Mouse (Mus musculus) cerebellum, postnatal 14 days (tissue): ENCODE data around the gene F2r.

ENCODE experiments used
- DNase-seq, 2 experiments: peaks; one replicate each; pipeline ENCODE4 v3.0.0; 2021; ENCODE audit warnings: mixed read lengths in 2 of 2

F2r gene

DNA sequence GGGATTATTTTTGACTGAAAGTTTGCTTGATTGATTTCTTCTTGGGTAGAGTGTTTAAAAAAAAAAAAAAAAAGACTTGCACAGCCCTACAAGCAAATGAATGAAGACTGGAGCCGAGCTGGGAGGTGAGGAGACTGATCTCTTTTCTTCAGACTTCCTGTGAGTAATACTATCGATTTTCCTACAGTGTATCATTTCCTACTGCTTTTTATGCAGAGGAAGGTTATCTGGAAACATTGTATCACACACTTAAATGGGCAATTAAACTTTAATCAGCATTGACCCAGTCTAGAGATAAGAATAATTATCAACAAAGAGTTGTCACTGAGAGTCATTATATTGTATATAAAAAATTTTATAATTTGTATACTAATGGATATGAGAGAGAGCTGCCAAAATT is 12.5 kb upstream of the F2r start:
- no peak for DNase-seq

DNA sequence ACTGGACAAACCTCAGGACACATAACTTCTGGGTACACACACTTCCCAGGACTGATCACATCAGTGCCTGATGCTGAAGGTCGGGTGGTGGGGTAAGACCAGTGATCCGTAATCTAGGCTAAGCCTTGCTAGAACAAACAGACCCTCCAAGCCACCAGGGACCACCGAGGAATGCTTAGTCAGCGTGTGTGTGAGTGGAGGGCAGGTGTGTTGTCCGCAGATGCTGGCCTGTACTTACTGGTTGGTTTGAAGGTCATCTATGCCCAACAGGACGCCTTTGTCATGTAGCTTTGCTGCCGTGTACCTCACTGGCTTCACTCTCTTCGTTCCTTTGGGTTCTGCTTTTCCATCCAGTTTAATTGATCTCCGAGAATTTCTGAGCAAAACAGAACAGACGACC is 11.5 kb upstream of the F2r start:
- DNase-seq = no peak

DNA sequence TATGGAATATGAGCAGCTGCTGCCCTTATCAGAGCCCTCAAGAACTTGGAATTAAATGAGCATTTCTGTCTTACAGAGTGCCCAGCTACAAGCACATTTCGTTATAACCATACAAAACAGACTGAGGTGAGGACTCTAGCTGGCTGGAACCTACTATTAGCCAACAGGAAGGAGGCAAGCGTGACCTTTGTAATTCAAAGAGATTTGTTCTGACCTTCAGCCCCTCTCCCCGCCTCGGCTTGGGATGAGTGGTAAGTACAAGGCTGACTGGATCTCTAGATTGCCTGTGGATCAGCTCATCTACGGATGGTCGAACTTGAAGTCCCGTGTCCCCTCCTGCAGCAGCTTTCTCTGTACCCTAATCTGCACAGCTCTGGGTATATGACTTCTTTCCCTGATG is 8.4 kb upstream of the F2r start:
- DNase-seq = no peak

DNA sequence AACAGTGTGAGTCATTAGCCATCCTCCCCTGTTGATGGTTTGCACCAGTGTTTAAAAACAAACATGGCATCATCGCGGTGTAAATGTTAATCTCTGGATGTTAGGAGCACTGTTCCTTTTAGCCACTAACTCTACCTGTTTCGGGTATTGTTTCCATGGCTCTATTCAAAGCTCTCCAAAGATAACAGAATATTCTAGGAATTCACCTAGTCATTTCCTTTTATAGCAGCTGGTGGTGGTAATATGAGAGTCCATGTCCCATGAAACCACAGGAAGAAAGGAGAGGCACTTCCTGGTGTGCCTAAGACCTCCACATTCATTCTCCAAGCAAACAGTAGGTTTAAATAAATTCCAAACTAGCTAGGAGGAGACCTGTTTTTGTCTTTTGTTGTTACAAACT is 4.8 kb upstream of the F2r start:
- no peak for DNase-seq

DNA sequence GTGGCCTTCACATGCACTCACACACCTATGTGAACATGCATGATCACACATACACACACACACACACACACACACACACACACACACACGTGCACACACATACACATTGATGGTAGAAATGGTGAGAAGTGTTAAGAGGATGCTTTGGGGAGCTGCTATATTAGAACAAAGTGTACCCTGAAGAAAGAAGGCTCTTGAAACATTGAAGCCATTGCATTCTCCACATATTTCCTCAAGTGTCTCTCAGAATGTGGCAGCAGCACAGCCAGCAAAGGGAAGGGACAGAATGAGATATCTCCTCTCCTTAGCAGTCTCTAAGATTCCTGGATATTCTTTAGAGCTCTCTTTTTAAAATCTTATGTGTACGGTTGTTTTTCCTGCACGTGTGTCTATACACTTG is 3.3 kb upstream of the F2r start:
- no peak for DNase-seq

DNA sequence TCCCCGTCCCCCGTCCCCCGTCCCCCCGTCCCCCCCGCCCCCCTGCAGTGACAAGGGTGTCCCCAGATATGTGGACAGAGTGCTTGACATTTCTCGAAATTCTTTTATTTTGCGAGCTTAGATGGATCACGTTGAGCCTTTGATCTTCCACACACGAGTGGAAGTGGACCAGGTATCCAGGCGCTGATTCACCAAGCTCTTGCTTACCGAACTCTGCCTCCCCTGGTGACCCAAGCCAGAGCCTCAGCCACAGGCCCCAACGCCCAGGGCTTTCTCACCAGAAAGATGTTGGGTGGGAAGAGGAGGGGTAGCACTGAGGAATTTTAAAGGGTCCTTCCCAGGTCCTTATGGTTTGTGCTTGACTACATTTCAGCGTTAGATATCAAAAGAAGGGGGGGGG is 572 bp upstream of the F2r start:
- DNase-seq = peak in 1 of 2 experiments; percentile 18

DNA sequence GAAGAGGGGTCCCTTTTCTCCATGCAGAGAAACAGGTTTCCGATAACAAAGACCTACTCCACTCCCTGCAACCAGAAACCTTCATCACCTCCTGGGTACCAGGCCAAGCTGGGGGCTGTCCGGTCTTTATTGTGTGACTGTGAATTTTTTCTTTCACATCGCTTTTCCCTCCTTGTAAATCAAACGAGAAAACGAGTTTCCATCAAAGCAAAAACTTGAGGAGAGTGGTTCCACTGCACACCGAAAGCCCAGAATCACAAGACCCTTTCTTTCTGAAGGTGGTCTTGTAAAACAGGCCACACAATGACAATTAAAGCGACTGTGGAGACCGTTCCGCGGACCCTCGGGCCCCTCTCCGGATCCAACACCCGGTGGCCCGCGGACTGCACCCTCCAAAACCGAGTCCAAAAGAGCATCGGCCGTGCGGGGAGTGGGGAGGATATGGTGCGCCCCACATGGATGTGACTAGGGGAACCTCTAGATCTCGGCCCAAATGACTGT is 566 bp downstream of the F2r start:
- DNase-seq = peak; percentile 5 to 19

DNA sequence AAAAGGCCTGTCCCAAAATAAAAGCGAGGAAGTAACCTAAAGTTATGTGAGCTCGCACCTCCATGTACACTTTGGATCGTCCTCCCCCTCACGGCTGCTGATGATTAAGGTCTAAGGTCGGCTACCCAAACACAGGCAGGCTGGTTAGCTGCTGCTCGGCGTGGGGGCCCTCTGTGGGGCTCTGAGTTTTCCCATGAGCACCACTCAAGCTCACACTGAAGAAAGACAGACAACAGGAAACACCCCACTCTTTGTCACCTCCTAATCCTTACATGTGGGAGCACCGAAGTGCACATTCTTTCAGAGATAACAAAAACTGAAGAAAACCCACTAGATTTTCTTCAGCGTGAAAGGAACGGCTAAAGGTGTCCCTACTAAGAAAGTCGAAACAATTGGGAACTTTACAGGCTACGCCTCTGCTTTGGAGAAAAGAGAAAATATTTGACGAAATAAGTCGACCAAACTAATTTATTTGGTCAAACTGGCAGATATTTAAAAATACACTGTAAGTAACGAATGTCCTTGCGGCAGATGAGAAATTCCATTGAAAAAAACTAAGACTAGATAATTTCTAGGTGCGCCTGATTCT is 1.1 kb downstream of the F2r start:
- no peak for DNase-seq

DNA sequence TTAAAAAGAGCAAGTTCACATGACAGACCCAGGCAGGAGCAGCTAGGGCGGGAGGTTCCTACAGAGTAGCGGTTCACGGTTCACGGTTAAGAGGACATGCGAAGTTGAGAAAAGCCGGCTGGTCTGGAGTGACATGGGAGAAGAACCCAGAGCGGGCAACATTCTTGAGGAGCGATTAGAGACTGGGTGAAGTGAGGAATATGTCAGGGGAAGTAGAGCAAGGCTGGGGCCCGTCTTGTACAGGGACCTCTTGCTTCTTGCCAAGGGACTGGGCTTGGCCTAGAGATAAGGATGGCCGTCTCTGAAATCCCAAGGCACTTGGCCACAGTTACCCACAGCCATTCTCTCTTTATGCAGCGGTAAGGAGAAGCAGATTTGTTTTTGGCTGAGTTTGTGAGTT is 1.8 kb downstream of the F2r start:
- DNase-seq = no peak

DNA sequence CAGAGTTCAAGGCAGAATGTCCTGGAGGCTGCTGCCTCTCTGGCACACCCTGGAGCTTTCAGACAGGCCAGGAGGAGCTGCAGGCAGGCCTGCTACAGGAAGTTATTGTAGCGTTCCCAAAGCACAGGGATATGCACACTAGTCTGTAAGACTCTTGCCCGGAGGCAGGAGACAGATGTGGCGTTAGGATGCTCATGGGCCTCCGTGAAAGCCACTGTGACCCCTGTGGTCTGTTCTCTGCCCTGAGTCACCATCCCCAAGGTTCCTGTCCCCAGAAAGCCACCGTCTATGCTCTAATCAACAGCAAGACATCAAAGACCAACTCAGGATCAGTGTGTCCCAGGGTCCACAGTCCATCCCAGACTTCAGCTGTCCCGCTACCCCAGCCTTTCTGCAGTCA is 3.5 kb downstream of the F2r start:
- DNase-seq = no peak

DNA sequence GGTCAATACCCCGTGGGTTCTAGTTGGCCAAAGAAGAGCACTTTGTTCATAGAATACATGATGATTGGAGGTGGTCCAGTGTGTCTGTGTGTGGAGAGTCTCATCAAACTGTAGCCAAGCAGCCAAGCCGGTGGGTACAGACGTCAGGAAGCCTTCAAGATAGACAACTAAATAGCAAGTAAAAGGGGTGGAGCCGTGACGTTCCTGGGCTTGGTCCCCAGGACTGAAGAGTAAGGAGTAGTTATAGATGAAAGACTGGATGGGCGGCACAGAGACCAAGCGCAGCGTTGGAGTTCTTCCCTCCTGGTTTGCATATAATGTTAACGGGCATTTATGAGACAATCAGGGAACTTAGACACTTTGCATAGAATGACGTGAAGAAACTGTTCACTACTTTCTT is 6.0 kb downstream of the F2r start:
- no peak for DNase-seq

DNA sequence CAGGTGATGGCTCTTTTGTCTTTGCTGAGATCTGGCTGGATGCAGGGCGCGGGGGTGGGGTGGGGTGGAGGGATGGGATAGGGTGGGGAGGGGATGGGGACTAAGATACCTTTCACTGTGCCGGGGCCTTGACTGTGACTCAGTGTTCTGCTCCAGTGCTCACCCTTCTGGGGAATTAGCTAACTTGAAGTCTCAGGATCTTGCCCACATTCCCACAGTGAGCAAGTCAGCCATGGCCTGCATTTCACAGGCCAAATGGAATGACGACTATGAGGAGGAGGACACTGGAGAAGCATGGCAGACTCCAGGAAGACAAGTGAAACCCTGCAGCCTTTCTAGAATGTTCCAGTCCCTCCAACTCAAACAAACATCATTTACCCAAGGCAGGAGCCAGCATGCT is 6.5 kb downstream of the F2r start:
- no peak for DNase-seq

DNA sequence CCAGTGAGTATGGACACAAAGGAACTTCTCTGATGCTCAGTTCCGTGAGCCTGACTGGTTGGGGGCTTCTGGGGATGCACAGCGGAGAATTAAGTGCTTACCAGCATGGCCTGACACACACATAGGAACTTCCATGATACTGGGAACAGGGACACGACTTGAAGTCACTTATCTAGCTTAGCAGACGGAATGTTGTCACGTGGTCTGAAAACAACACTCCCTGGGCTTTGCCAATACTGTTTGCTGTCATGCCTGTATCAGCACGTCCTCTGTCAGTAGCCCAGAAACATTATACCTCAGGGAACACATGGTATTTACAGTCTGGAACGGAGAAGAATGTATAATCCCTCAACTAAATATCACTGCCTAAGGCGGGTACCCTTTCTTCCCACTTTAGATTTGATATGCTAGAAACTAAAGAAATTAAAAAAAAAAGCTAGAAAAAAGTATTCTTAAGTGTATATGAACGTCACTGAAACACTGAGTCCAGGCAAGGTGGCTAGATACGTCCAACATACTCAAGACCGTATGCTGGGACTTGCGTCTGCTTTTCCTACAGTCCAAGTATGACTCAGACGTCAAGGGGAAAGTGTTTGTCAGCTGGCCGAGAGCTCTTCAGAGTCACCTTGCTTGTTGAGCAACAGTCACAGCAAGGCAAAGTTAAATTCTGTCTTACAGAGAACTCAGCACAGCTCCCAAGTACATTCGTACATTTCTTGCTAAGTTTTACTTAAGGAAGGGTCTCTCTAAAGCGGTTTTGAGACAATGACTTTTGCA is 7.3 kb downstream of the F2r start:
- no peak for DNase-seq

DNA sequence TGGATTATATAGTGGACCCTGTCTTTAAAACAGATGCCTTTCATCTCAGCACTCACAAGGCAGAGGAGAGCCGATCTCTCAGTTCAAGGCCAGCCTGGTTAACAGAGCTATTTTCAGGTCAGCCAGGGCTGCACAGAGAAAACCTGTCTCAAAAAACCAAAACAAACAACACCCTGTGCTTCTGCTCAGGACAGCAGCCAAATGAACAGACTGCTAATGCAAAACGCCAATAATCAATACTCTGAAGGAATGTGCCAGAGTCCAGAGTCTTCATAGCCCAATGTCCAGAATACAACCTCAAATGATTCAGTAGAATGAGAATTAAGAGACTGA is 9.2 kb downstream of the F2r start:
- no peak for DNase-seq

DNA sequence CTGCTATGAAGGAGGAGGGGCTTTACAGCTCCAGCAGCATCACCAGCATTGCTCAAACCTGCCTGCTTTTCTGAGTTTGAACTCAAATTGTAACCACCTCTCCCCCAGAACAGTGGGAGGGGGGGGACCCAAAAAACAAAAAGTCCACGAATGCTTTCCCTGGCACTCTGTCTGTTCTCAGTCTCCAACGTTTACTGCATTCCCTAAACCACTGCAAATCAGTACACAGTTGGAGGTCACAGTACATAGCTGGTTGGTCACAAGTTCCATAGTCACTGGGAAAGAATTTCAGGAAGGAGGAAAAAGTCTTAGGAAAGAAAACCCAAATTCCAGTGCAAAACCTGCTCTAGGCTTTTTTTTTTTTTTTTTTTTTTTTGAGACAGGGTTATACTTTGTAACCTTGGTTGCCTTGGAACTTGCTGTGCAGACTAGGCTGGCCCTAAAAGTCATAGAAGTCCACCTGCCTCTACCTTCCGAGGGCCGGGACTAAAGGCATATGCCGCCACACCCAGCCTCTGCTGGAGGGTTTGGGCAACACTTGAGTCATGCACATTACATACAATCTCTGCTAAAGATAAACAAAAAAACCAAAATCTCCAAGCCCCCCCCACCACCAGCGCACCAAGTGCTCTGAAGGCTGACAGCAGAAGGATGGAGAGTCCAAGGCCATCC is 9.7 kb downstream of the F2r start:
- no peak for DNase-seq

DNA sequence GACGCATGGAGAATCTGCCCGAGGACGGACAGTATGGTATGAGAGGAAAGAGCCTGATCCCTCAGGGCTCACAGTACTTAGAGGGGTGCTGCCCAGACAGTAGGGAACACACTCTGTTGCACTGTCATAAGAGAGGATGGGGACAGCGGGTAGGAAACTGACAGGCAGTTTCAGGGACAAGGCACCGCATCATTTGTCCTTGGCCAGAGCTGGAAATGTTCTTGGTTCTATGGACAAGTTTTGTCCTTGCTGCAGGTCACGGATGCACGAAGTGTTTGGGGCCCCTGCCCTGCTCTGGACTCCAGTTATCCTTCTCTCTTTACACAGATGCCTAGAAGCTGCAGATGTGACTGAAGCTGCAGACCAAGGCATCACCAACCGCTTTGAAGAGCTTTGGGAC is 11.3 kb downstream of the F2r start:
- DNase-seq = no peak

DNA sequence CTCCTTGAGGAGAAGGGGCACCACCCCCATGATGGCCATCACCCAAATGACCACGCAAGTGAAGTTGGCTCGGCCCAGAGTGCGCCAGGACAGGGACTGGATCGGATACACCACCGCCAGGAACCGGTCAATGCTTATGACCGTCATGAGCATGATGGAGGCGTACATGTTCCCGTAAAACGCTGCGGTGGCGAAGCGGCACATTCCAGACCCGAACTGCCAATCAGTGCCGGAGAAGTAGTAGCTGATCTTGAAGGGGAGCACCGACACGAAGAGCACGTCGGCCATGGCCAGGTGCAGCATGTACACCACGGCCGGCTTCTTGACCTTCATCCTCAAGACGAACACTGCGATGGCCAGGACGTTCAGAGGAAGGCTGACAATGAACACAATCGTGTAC is 14.0 kb downstream of the F2r start:
- no peak for DNase-seq

DNA sequence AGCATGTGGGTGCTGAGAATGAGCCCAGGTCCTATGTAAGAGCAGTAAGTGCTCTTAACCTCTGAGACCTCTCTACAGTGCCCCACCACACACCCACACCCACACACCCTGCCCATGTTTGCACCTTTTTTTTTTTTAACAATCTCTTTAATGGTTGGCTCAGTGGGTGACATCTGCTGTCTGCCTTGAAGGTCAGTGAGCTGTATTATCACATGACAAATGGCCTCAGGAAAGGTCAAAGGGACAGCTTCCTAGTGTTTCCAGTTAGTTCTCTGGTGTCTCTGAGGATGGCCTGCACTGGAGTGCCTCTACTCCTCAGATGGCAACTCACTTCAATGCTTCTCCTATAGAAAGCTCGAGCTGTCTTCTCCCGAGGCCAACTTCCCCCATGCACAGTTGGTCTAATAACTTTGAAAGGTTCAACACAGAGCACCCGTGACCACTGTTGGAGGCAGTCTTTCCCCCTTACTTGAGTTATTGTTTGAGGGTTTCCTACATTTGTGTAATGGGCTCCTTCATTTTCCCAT is 18.4 kb downstream of the F2r start:
- DNase-seq = no peak

DNA sequence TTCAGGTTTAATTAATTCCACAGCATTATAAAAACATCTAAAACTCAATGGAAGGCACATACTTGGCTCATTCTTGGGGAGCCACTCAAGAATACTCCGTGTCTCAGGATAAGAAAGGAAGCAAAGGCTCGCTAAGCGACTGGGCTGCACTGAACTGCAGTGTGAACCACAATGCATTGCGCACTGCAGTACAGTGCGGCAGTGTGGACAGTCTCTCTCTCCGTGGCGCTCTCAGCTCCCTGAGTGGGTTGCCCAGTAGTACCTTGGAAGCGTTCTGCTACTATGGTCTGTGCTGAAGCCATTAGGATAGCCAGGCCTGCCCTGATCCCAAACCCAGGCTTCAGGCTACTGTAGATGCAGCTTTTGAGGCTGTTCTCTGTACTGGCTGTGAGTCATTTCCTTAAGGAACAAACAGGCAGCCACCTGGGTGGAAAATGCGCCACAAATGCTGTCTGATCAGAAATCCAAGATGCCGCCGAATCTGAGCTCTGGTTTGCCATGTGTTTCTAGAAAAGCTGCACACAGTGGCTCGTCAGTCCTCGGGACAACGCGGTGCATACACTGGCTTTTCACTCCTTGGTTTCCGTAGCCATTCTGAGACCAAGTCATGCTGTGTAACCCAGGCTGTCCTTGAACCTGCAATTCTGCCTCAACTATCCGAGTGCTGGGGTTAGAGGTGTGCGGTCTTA is 19.9 kb downstream of the F2r start:
- DNase-seq = no peak

DNA sequence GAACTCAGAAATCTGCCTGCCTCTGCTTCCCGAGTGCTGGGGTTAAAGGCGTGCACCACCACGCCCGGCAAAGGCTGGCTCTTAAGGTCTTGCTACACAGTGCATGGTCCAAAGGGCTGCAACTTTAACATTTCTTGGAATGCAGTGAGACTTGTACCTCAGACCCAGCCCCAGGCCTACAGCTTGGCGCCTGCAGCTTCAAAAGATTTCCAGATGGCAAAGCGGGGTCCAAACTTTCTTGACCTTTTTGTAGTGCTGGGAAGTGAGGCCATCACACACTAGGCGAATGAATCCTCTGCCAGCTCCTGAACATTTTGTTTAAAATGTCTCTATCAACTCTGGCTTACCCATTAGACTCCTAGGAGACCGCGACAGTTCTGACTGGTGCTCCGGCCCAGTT is 20.7 kb downstream of the F2r start:
- no peak for DNase-seq

DNA sequence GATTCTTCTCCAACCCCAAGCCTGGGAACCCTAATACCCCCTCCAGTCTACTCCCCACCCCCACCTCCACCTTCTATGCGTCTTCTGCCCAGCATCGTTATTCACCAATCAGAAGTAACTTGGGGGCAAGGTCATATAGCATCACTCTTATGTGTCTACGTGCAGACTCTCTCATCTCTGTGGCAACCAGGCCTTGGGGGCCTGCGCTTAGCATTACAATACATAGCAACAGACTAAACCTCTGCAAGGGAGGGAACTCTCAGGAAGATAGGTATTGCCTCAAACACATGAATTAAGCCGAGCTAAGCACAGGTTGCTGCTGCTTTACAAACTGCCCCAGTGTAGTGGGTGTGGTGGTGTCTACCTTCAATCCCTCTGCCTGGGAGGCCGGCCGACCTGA is 21.6 kb downstream of the F2r start:
- no peak for DNase-seq

DNA sequence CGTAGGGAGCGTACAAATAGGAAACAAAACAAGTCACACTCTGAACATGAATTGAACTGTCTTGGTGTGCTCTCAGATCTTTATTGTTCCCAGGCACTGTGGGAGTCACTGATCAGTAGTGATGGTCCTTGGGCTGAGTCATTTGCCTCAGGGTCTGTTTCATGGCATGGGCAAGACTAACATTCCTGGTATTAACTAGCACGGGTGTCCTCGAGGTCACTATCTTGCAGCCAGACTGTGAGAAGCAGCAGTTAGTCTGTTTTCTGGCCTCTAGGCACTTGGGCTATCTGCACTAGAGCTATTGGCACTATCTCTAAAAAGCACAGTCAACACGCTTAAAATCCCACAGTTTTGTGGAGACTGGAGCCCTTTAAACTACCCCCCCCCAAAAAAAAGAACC is 22.4 kb downstream of the F2r start:
- no peak for DNase-seq

DNA sequence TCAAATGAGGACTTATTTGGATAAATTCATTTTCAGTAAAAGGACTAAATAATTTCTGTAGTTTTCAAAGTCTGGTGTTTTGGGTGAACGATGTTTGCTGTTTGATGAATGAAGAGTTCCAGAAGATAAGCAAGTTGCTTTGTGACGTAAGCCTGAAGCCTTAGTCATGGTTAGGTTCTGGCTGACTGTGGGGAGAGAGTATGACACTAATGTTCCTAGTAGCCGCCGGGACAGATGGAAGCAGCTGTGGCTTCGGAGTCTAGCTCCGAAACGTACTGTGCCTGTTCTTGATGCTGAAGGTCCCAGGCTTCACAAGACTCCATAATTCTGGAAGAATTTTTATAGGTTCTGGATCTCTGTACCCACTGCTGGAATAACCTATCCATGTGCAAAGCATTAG is 22.9 kb downstream of the F2r start:
- no peak for DNase-seq

DNA sequence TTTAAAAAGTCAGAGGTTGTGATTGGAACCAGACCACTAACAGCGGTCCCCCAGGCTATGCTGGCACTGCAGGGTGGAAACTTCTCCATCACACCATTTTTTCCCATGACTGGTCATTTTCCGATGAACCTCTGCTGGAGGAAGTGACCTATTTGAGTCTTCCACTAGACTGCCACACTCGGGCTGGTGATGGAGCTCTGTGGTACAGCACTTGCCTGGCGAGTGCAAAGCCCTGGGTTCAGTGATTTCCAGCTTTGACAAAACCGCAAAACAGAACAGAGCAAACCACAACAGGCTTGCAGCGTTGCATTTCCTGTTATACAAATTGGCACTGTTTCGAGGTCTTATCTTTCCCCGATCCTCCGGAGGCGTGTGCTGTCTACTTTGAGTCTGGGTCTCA is 25.4 kb downstream of the F2r start:
- no peak for DNase-seq
